Mouse (Mus musculus) CH12.LX (cell line): Measurements from ENCODE around the gene Eif4g3. TPM values are rescaled to one million over a fixed set of nuclear protein-coding genes. Genes with fewer than 3 reads are reported as not detected.

Experiments used
- DNase-seq: peaks from one replicate; pipeline ENCODE4 v3.0.0-alpha.2; 2013; ENCODE audit errors: extremely low read depth
- H3K27ac ChIP-seq: 2 replicates; pipeline ENCODE4 v1.5.1; 2012; ENCODE audit warnings: low read depth, mild to moderate bottlenecking, control low read depth, moderate library complexity; ENCODE audit not compliant: insufficient read depth
- H3K27me3 ChIP-seq: replicated peaks from 2 replicates; pipeline ENCODE3; 2012; ENCODE audit warnings: inconsistent platforms
- H3K36me3 ChIP-seq, 2 experiments: replicated peaks in 1 of 2; 2 replicates each; pipeline versions ENCODE3 to v1.6.1; 2012; ENCODE audit warnings: inconsistent platforms in 1 of 2, low read length in 1 of 2, mild to moderate bottlenecking in 1 of 2, mixed read lengths in 1 of 2, moderate library complexity in 1 of 2; ENCODE audit not compliant: control insufficient read depth in 1 of 2, insufficient read depth in 1 of 2
- H3K4me1 ChIP-seq, 2 experiments: 2 replicates each; pipeline ENCODE4 v1.6.1; 2012; ENCODE audit warnings: inconsistent platforms in 1 of 2, moderate library complexity in 1 of 2; ENCODE audit not compliant: insufficient read depth in 2 of 2, control insufficient read depth in 1 of 2
- H3K4me2 ChIP-seq: 2 replicates; pipeline ENCODE4 v1.6.1; 2012; ENCODE audit warnings: low read depth, mild to moderate bottlenecking, control low read depth; ENCODE audit not compliant: poor library complexity, insufficient read depth, severe bottlenecking
- H3K4me3 ChIP-seq, 3 experiments: fragments of 150-350 bp in 1 of 3; sonication (generic) in 1 of 3; replicated peaks in 1 of 3; 2 replicates each; pipeline versions ENCODE3 to v1.5.1; 2011 to 2012; ENCODE audit warnings: low read depth in 2 of 3, low read length in 2 of 3, mild to moderate bottlenecking in 2 of 3, moderate library complexity in 2 of 3, control low read depth in 1 of 3, improper control_type of control experiment in 1 of 3, inconsistent platforms in 1 of 3, mixed read lengths in 1 of 3; ENCODE audit not compliant: poor library complexity in 1 of 3
- H3K79me2 ChIP-seq: replicated peaks from 2 replicates; pipeline ENCODE4 v1.6.1; 2012; ENCODE audit warnings: mild to moderate bottlenecking, moderate library complexity; ENCODE audit not compliant: control insufficient read depth, poor library complexity, insufficient read depth, severe bottlenecking; ENCODE audit errors: extremely low read depth
- H3K9ac ChIP-seq: 2 replicates; pipeline ENCODE4 v1.6.1; 2012; ENCODE audit warnings: low read depth, mild to moderate bottlenecking, control low read depth, moderate library complexity; ENCODE audit not compliant: insufficient read depth
- H3K9me3 ChIP-seq: replicated peaks from 2 replicates; pipeline ENCODE3; 2012; ENCODE audit warnings: low read length, inconsistent platforms, mixed read lengths
- BHLHE40 ChIP-seq: IDR thresholded peaks from 2 replicates; pipeline ENCODE4 v1.6.1; 2011; ENCODE audit warnings: mild to moderate bottlenecking, low read depth, low read length, improper control_type of control experiment
- CHD1 ChIP-seq: IDR thresholded peaks from 2 replicates; pipeline ENCODE4 v1.6.1; 2012; ENCODE audit warnings: low read depth, low read length, improper control_type of control experiment, inconsistent platforms
- EP300 ChIP-seq: IDR thresholded peaks from 2 replicates; pipeline ENCODE4 v1.6.1; 2011; ENCODE audit warnings: low read length, improper control_type of control experiment
- ETS1 ChIP-seq: conservative IDR thresholded peaks from 2 replicates; pipeline ENCODE4 v1.6.1; 2012; ENCODE audit warnings: low read depth, mild to moderate bottlenecking, inconsistent platforms, low read length, improper control_type of control experiment, moderate library complexity
- JUN ChIP-seq: IDR thresholded peaks from 2 replicates; pipeline ENCODE4 v1.6.1; 2011; ENCODE audit warnings: low read depth, mild to moderate bottlenecking, low read length, improper control_type of control experiment, moderate library complexity; ENCODE audit not compliant: insufficient read depth
- MAX ChIP-seq: IDR thresholded peaks from 2 replicates; pipeline ENCODE4 v1.6.1; 2011; ENCODE audit warnings: low read length, improper control_type of control experiment
- MEF2A ChIP-seq: IDR thresholded peaks from 2 replicates; pipeline ENCODE4 v1.6.1; 2014; ENCODE audit warnings: low read depth, mild to moderate bottlenecking, inconsistent platforms, low read length, improper control_type of control experiment, borderline replicate concordance
- MXI1 ChIP-seq: IDR thresholded peaks from 2 replicates; pipeline ENCODE4 v1.6.1; 2011; ENCODE audit warnings: mild to moderate bottlenecking, low read depth, low read length, improper control_type of control experiment
- MYC ChIP-seq: IDR thresholded peaks from 2 replicates; pipeline ENCODE4 v1.6.1; 2011; ENCODE audit warnings: low read depth, mild to moderate bottlenecking, improper control_type of control experiment, low read length
- NELFE ChIP-seq: IDR thresholded peaks from 2 replicates; pipeline ENCODE4 v1.6.1; 2011; ENCODE audit warnings: low read depth, low read length, improper control_type of control experiment
- POLR2A ChIP-seq: IDR thresholded peaks from 2 replicates; pipeline ENCODE4 v1.6.1; 2011; ENCODE audit warnings: low read depth, mild to moderate bottlenecking, improper control_type of control experiment, low read length
- RAD21 ChIP-seq: IDR thresholded peaks from 2 replicates; pipeline ENCODE4 v1.6.1; 2011; ENCODE audit warnings: low read depth, mild to moderate bottlenecking, low read length, improper control_type of control experiment, moderate library complexity
- SIN3A ChIP-seq: IDR thresholded peaks from 2 replicates; pipeline ENCODE4 v1.6.1; 2012; ENCODE audit warnings: low read length, improper control_type of control experiment, inconsistent platforms
- SMC3 ChIP-seq: IDR thresholded peaks from 2 replicates; pipeline ENCODE4 v1.6.1; 2011; ENCODE audit warnings: low read depth, low read length, improper control_type of control experiment
- TBP ChIP-seq: conservative IDR thresholded peaks from 2 replicates; pipeline ENCODE4 v1.6.1; 2011; ENCODE audit warnings: low read depth, low read length, improper control_type of control experiment
- TCF12 ChIP-seq: IDR thresholded peaks from 2 replicates; pipeline ENCODE4 v1.6.1; 2014; ENCODE audit warnings: low read depth, mild to moderate bottlenecking, inconsistent platforms, low read length, improper control_type of control experiment
- USF1 ChIP-seq: IDR thresholded peaks from 2 replicates; pipeline ENCODE4 v1.6.1; 2014; ENCODE audit warnings: low read depth, mild to moderate bottlenecking, inconsistent platforms, low read length, improper control_type of control experiment
- USF2 ChIP-seq: conservative IDR thresholded peaks from 2 replicates; pipeline ENCODE4 v1.6.1; 2011; ENCODE audit warnings: low read depth, low read length, improper control_type of control experiment
- ZC3H11A ChIP-seq: IDR thresholded peaks from 2 replicates; pipeline ENCODE4 v1.6.1; 2012; ENCODE audit warnings: low read depth, mild to moderate bottlenecking, inconsistent platforms, low read length, improper control_type of control experiment
- ZKSCAN1 ChIP-seq: IDR thresholded peaks from 2 replicates; pipeline ENCODE4 v1.6.1; 2012; ENCODE audit warnings: low read depth, inconsistent platforms, low read length, improper control_type of control experiment, borderline replicate concordance
- ZMIZ1 ChIP-seq: IDR thresholded peaks from 2 replicates; pipeline ENCODE4 v1.6.1; 2012; ENCODE audit warnings: low read depth, mild to moderate bottlenecking, inconsistent platforms, low read length, improper control_type of control experiment
- dilution Hi-C: fragments of 300-500 bp; cut with MboI; formaldehyde crosslinking; loops from 2 replicates; pipeline ENCODE4 v1.14.3; 2020; ENCODE audit warnings: low sequenced_read_pairs; ENCODE audit not compliant: extremely low pct_unique_long_range_greater_than_20kb, extremely low pct_ligation_motif_present
- in situ Hi-C: fragments of 300-500 bp; cut with MboI; formaldehyde crosslinking; loops from 3 replicates; pipeline ENCODE4 v1.14.3; 2019; ENCODE audit warnings: low sequenced_read_pairs, low pct_ligation_motif_present, low pct_unique_long_range_greater_than_20kb, mixed read lengths
- polyA plus RNA-seq: library from polyadenylated mRNA; unstranded; fragments of >175 nt; gene quantifications from 2 replicates; pipeline ENCODE4 v1.2.1, GENCODE M21; 2012; ENCODE audit warnings: low read depth; ENCODE audit not compliant: insufficient read length
- total RNA-seq, 2 experiments: library from RNA; depleted of rRNA; stranded (reverse); fragments of 300-350 nt in 1 of 2; fragments of >200 nt in 1 of 2; gene quantifications; 2 replicates each; pipeline ENCODE4 v1.2.3; 2012 to 2014

The Eif4g3 gene
- total and polyA plus RNA-seq, 3 experiments = 10.8 to 47.2 (median 24.0) TPM

- Histone ChIP-seq H3K9ac (no peak overlapping the region), H3K36me3 (peaks cover 31 to 80% of the 10 kb centered on the region in 2 experiments), H3K27ac (no peak overlapping the region), H3K4me1 (peaks cover 2 to 13% of the 10 kb centered on the region in 2 experiments; a peak in 2 of 4 replicates), H3K4me2 (no peak overlapping the region), H3K4me3 (no peak overlapping the region), H3K9me3 (no peaks in the 10 kb centered on the region), H3K27me3 (no peaks in the 10 kb centered on the region), H3K79me2 (no peaks in the 10 kb centered on the region; the same call in none of the 2 replicates)
- in situ Hi-C loops = no loop called here
- TF ChIP-seq JUN = no peak
- TF ChIP-seq SIN3A = no peak
- no peak for DNase-seq
- dilution Hi-C loops = no loop called here
Measured at GRCm38 (mm10) chr4:138071497-138071896, 78.7 kb downstream of the Eif4g3 start.

- DNase-seq = no peak
- H3K27me3 ChIP-seq = no peaks in the 10 kb centered on the region
- no peak overlapping the region for H3K9ac ChIP-seq
- H3K4me1 ChIP-seq = peaks cover 2 to 14% of the 10 kb centered on the region in 2 experiments; a peak in 2 of 4 replicates
- dilution Hi-C loops = no loop called here
- H3K79me2 ChIP-seq = no peaks in the 10 kb centered on the region; the same call in none of the 2 replicates
- in situ Hi-C loops = no loop called here
- H3K36me3 ChIP-seq = peaks cover 30 to 78% of the 10 kb centered on the region in 2 experiments
- H3K4me2 ChIP-seq = no peak overlapping the region
- no peak for TF ChIP-seq EP300
- no peak for TF ChIP-seq USF1
- TF ChIP-seq TCF12 = no peak
- no peak for TF ChIP-seq BHLHE40
- no peak for TF ChIP-seq CHD1
- TF ChIP-seq SMC3 = no peak
- TF ChIP-seq ETS1 = no peak
- TF ChIP-seq MXI1 = no peak
- no peak for TF ChIP-seq MYC
- TF ChIP-seq MEF2A = no peak
- TF ChIP-seq ZC3H11A = no peak
- no peak overlapping the region for H3K27ac ChIP-seq
- no peaks in the 10 kb centered on the region for H3K9me3 ChIP-seq
- H3K4me3 ChIP-seq = no peak overlapping the region
Measured at GRCm38 (mm10) chr4:138073086-138073485, 80.3 kb downstream of the Eif4g3 start.

GRCm38 (mm10) chr4:138073531-138073930 lies 80.7 kb downstream of the Eif4g3 start:
- H3K36me3 ChIP-seq = peaks cover 30 to 78% of the 10 kb centered on the region in 2 experiments
- TF ChIP-seq ZMIZ1 (no peak), POLR2A (no peak), RAD21 (no peak), MAX (no peak), ETS1 (no peak), USF1 (no peak), NELFE (no peak), USF2 (no peak), ZKSCAN1 (no peak), SMC3 (no peak), TBP (no peak), TCF12 (no peak), BHLHE40 (no peak), MYC (no peak)
- no peak overlapping the region for H3K27ac ChIP-seq
- peaks cover 0 to 13% of the 10 kb centered on the region in 2 experiments; a peak in 2 of 4 replicates for H3K4me1 ChIP-seq
- no peaks in the 10 kb centered on the region for H3K27me3 ChIP-seq
- H3K9ac ChIP-seq = no peak overlapping the region
- no peaks in the 10 kb centered on the region for H3K9me3 ChIP-seq
- in situ Hi-C loops = no loop called here
- no peak overlapping the region for H3K4me3 ChIP-seq
- no peaks in the 10 kb centered on the region; the same call in none of the 2 replicates for H3K79me2 ChIP-seq
- dilution Hi-C loops = no loop called here
- no peak overlapping the region for H3K4me2 ChIP-seq
- DNase-seq = no peak
